Mouse (Mus musculus) embryonic fibroblast, embryonic 13.5 days (primary cell): ENCODE data around the gene Kcnd2.

Experiments used
- CTCF ChIP-seq: IDR thresholded peaks from 2 replicates; pipeline ENCODE4 v1.5.1; 2011; ENCODE audit warnings: mild to moderate bottlenecking, control low read depth, low read length, moderate library complexity, borderline replicate concordance; ENCODE audit not compliant: insufficient read depth
- POLR2A ChIP-seq: IDR thresholded peaks from 2 replicates; pipeline ENCODE4 v1.6.1; 2011; ENCODE audit warnings: low read depth, mild to moderate bottlenecking, control low read depth, low read length, moderate library complexity

GRCm38 (mm10) chr6:21166611-21167010 lies 48.7 kb upstream of the Kcnd2 start:
- TF ChIP-seq POLR2A (no peak), CTCF (no peak)
